Mouse (Mus musculus): ENCODE data around the gene Gdap1l1.
"Not testable (repeated sequence)": the region's sequence is repeated elsewhere in the genome, so short reads cannot be mapped to it uniquely, and the experiment has no call there.

Gdap1l1 gene

DNA sequence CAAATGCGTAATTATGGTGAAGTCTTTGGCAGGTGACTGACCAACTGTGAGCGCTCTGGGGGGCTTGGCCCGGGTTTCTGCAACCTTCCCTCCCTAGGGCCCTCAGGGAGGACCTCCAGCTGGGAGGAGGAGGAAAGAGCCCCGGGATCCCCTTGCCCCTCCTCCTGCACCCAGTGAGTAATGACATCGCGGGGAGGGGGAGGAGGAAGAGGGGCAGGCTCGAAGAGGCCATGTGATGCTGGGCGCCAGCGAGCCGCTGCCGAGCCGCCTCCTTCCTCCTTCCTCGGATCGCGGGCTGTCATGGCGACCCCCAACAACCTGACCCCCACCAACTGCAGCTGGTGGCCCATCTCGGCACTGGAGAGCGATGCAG is at the start of gene Gdap1l1:
Gene Gdap1l1, plus strand, starts transcription at position 231 of the 373 bp plus-strand sequence.
- DNase-seq (ENCODE audit: low spot score): no peak

DNA sequence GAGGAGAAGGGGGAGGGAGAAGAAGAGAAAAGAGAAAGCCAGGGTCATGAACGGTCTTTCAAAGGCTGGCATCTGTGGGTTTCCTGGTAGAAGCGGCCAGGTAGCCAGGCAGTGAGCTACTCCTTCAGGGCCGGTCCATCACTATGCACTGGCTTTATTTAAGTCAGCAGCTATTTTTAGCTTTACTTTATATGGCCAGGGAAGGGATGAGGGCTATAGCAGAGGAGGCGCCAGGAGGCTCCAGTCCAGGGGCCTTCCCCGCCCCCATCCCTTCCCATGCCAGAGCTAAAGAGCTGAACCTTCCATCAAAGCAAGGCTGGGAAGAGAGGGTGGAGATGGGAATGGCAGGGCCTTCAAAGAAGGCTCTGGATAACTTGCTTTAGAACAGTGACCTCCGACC is 45.8 kb upstream of the Gdap1l1 start:
- DNase-seq (ENCODE audit: low spot score): no peak

DNA sequence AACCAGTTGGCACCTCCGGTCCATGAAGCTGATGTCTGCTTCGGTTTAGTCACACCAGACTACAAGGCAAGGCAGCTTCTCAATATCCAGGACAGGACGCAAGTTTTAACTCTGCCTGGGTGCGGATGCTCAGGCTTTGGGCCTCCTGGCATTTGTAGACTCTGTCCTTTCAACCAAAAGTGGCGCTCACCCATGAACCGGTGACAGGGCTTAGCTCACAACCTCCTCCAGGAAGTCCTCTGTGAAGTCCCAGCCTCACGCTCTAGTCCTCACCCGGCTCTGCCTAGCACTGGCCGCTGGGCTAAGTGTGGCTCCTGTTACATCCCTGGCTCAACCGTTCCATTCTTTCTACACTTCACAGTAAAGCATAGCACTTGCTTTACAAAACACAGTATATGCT is 45.0 kb upstream of the Gdap1l1 start:
- DNase-seq (ENCODE audit: low spot score): no peak

DNA sequence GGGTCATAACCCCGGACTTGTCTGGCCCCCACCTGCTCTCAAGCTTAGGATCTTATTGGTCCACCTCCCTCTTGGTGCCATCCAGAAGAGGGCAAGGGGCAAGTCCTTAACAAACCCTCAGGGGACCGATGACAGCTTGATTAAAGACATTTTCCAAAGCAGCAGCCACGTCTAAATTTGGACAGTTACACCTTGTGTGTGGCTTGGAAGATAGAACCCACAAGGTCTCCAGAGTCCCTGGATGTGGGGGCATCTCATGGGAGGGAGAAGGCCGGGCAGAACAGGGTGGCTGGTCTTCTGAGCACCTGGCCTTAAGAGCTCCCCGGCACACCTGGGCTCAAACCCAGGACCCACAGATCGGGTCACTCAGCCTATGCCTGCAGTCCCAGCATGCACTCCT is 44.3 kb upstream of the Gdap1l1 start:
- DNase-seq (ENCODE audit: low spot score): no peak

DNA sequence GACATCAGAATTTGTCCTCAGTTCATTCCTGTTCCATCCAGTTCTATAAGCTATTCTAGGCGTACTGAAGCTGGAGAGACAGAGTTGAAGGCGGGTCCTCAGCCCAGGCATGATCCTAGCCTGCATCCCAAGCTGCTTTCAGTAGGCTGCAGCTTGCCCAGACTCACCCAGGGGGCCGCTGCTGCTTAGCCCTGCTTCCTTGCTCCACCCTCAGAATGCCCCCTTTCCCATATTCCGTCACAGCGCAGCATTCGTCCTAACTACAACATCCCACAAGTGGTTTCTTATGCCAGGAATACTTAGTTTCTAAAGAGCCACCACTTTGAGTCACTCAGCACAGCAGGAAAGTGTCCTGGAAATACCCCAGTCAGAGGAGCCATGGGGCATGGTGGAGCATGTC is 43.3 kb upstream of the Gdap1l1 start:
- no peak for DNase-seq (ENCODE audit: low spot score)

DNA sequence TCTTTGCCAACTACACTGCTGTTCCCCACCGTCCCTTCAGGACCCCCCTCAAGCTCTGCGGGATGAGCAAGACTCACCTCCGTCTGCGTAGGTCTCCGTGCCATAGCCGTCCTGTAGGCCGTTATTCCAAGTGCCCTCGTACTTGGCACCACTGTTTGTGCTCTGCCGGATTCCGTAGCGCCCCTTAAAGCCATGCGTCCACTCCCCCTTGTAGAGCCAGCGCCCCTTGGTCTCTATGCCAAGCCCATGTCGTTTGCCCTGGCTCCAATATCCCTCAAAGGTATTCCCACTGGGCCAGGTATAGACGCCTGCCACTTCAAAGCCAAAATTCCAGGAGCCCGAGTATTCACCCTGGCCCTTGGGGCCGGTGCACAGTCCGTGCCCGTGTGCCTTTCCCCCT is 41.2 kb upstream of the Gdap1l1 start:
- no peak for DNase-seq (ENCODE audit: low spot score)

DNA sequence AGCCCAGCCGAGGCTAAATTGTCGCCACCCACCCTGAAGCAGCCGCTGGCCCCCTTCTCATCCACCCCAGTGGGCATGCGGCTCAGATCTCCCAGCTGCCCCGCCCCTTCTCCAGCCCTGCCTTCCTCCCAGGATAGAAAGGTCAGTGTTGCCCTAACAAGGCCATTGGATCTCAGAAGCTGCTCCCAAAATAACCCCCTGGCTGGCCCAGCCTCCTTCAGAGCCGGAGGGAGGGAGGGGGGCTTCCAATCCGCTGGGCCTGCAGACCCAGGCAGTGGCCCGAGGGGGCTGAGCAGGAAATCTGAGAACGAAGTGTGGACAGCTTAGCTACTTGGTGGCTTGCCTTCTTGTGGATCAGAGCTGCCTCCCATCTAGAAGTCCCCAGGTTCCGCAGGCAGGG is 40.4 kb upstream of the Gdap1l1 start, which contains the start of gene Jph2:
Gene Jph2, minus strand, starts transcription at position 89 of the 400 bp plus-strand sequence.
- no peak for DNase-seq (ENCODE audit: low spot score)

DNA sequence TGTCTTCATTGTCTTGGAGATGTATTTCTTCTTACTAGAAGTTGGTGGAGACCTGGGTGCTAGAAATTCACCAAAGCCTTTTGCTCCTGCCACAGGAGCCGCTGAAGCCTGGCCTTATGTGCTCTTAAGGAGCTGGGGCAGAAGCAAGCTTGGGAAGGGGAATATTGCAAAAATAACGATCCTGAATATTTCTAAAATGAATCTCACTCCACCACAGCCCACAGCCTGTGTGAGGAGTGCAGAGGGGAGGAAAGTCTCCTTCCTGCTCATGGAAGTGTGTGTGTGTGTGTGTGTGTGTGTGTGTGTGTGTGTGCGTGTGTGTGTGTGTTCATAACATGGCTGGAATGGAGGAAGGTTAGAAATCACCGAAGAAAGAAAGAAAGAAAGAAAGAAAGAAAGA is 39.5 kb upstream of the Gdap1l1 start:
- DNase-seq (ENCODE audit: low spot score): no peak

DNA sequence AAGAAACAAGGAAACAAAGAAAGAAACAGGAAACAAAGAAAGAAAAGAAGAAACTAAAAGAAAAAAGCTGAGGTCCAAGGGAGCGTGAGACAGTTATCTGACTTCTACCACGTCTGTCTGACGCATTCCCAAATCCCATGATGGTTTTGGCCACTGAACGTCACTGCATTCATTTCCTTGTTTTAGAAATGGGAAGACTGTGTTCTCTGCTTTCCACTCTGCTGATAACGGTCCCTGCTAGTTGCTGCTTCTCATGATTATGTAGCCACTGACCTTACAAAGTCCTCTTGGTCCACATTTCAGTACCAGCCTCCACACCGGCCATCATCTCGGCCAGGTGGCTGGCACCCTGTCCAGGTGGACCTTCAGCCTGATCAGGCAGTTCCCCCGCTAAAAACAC is 39.1 kb upstream of the Gdap1l1 start:
- DNase-seq (ENCODE audit: low spot score): no peak

DNA sequence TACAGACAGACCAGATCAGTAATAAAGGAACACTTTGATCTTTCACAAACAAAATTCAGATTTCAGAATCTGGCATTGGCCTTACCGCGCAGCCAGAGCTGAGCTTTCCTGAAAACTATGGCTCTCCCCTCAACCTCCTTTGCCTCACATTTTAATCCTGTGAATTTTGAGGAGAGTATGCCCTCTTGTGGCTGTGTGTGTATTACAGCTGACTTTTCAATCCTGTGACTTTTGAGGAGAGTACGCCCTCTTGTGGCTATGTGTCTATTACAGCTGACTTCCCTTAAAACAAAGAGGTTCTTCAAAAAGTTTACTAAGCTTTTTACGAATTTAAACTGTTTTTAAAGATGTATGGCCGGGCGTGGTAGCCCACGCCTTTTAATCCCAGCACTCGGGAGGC is 37.1 kb upstream of the Gdap1l1 start:
- peak; percentile 82 for DNase-seq (ENCODE audit: low spot score)

DNA sequence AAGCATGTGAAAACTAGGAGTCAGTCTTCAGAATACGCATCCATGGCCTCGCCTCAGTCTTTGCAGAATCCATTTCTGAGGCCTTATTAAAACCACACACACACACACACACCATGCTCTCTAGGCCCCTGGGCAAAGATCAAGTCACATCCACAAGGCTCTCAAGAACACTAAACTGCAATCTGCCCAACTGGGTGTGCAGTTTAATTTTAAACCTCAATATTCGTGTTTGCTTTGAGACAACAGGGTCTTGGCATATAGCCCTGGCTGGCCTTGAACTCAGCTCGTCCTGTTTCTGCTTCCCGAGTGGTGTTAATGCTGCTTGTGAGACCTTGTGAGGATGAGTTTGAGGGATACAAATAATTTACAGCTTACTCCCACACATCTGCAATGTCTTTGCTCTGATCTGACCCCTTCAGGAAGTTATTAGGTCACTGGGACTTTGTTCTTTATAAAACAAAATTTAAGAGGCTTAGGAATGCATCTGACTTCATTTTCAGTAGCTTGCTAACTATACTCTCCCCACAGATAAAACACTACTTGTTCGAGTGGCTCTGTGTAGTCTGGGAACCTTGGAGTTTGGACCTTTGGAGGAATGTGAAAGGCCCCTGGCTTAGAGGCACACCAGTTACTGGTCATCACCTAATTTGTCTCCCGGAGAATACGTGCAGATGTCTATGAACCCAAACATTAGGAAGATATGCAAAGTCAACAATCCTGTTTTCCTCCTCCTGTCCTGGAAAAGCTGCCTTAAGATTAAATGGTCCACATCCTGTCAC is 34.0 kb upstream of the Gdap1l1 start:
- no peak for DNase-seq (ENCODE audit: low spot score)

DNA sequence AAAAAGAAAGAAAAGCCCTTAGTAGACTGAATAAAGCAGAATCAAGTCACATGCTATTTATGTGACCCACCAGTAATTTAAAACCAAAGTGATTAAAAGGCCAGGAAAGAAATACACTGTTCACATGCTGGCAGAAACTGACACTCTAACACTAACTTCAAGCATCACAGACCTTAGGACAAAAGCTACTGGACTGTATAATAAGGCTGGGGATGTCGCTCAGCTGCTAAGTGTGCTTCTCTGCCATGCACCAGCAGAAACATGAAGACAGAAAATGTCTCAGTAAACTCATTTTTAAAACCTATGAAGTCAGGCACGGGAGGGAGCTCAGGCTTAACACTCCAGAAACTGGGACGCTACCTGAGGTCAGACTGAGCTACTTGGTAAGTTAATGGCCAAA is 28.1 kb upstream of the Gdap1l1 start:
- DNase-seq (ENCODE audit: low spot score): no peak

DNA sequence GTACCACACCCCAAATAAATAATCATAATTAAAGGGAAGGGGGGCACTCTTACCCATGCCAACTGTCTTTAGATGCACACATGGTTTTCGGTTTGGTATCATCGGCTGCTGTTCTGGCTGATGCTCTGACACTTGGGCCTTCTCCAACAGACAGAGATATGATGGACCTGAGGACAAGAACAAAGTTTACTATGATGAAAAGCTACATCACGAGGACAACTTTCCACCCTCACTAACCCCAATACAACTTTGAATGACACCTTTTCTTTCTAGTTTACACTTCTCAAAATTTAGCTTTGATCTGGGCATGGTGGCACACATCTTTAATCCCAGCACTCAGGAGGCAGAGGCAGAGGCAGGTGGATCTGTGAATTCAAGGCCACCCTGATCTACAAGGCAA is 26.9 kb upstream of the Gdap1l1 start:
- not testable (repeated sequence) for DNase-seq (ENCODE audit: low spot score)

DNA sequence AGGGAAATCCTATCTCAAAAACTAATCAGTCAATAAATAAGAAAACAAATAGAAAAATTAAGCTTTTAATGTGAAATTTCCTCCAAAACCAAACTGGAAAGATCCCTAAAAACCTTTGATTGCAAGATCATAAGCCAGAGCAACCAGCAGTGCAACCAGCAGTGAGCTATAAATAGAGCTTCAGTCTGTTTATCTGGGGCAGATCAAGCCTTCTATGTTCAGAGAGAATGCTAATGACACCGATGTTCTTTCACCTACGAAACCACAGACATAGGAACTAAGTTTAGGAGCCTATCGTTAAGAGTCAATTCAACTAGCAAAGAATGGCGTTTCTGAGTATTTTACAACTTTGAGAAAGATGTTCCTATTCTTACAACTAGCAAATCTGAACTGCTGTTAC is 26.4 kb upstream of the Gdap1l1 start:
- no peak for DNase-seq (ENCODE audit: low spot score)

DNA sequence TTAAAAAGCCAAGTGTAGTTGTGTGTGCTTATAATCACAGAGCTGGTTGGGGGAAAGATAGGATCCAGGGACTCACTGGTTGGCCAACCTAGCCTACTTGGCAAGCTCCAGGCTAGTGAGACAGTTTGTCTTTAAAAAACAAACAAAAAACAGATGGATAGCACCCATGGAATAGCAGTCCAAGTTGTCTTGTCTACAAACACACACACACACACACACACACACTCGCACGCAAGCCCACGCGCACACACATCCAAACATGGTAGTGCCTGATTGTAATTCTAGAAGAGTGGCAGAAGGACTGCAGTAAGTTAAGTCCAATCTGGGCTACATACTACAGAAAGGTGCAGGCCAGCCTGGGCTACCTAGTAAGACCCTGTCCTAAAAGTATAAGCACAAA is 25.9 kb upstream of the Gdap1l1 start:
- DNase-seq (ENCODE audit: low spot score): no peak

DNA sequence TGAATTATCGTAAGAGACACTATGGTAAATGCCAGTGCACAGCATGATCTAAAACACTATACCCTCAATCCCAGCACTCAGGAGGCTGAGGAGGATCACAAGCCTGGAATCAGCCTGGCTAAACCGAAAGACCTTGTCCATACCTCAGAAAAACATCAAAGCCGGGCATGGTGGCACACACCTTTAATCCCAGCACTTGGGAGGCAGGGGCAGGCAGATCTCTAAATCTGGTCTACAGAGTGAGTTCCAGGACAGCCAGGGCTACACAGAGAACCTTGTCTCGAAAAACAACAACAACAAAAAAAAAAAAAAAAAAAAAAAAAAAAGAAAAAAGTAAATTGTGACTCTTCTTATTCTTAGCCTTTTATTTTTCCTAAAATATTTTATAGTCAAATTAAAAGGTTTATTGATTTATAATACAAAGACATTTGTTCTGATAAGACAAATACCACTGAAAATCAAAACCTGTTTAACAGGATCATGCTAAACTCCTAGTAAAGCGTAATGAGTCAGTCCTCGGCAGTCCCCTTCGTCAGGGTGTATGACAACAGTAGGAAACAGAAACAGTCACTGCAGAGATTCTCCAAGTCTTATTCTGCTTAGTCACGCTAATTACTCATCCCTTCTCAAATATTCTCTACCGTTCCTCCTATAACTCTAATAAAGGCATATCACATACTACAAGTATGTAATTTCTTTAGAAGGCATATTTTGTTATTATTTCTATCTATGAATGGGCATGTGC is 25.3 kb upstream of the Gdap1l1 start:
- DNase-seq (ENCODE audit: low spot score): no peak

DNA sequence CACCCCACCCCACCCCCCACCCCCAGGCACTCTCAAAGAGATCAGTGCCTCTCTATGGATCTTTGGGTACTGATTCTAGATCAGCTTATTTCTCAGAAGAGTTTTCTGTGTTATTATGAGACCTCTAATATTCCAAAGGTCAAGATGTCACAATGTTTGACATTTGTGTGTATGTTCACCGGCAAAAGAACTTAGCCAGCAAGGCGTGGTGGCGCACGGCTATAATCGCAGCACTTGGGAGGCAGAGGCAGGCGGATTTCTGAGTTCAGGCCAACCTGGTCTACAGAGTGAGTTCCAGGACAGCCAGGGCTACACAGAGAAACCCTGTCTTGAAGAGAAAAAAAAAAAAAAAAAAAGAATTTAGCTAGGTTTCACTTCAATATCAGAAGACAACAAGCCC is 21.2 kb upstream of the Gdap1l1 start:
- DNase-seq (ENCODE audit: low spot score): no peak

DNA sequence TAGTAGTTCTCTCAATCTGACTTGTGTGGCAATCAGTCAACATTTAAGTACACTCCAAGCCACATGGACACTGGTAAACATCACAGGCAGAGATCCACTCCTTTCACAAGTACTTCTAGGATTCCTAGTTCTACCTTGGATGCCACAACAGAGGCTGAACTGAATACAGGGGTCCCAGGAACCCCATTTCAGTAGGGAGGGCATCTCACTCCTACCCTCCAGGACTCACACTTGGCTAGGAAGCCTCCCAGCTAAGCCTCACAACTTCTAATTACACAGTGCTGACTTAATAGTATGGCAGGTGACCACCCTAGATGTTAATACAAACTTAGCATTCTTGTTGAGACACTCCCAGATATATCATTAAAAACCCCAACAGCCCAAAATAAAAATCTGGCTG is 20.4 kb upstream of the Gdap1l1 start:
- DNase-seq (ENCODE audit: low spot score): no peak

DNA sequence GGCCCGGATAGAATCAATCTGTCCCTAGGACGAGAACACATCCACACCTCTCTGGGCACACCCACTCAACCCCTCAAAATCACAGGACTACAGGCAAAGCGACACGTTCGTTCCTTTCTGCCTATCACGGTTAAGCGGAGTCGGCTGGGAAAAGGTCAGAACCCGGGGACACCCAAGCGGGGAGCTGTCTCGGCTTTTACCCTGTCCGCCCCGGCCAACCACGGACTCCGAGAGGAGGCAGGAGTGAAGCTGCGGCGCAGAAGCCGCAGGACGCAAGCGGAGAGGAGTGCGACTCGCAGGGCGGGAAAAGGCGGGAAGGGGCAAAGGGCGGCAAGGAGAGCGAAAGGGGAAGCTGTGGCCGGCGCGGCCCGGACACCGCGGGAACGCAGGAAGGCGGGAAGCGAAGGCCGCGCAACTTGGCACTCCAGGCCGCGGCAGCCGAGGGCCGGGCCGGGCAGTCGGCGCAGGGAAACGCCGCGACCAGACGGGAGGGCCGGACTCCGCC is 19.4 kb upstream of the Gdap1l1 start:
- peak; percentile 34 for DNase-seq (ENCODE audit: low spot score)

DNA sequence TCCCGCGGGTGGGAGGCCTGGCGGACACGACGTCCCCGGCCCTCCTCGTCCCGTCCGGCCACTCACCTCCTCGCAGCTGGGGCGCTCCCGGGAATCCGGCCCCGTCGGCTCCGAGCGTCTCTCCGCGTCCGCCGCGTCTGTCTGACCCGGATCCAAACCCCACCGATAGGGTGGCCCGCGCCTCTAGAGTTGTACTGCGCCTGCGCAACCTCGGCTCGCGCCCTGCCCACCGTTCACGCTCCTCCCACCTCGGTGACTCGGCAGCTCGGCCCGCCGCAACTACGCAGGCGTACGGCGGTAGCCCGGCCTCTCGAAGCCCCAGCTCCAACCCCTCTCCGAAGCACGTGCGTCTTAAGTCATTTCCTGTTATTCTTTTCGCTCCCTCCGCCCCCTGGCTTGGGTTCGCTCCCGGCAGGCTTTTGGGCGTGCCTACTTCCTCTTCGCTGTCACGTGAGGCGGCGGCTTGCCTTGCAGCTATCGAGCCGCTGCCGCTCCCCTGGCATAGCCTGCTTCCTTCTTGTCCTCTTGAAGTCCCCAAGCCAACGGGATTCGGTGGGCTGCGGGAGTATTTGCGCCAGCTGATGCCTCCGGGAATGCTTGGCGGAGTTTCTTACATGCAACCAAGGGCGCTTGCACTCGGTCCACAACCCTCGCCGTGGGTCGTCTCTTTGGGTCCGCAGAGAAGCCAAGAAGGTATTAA is 18.8 kb upstream of the Gdap1l1 start:
- DNase-seq (ENCODE audit: low spot score): peak; percentile 98

DNA sequence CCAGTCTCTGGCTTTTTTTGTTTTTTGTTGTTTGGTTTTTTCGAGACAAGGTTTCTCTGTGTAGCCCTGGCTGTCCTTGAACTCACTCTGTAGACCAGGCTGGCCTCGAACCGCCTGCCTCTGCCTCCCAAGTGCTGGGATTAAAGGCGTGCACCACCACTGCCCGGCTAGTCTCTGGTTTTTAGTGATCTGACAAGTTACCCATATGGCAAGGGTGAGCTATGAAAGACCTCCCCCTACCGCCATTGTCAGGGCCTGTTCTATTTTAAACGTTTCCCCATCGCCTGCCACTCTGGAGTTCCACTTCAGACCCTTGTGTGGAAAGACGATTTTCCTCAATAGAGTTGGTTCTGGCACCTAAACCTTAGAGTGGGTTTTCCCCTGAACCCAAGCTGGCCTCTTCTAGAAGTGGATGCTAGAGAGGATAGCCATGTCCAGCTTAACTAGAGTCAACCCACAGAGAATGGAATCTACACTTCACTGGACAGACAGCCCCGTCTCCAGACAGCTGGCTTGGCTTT is 17.9 kb upstream of the Gdap1l1 start:
- no peak for DNase-seq (ENCODE audit: low spot score)

DNA sequence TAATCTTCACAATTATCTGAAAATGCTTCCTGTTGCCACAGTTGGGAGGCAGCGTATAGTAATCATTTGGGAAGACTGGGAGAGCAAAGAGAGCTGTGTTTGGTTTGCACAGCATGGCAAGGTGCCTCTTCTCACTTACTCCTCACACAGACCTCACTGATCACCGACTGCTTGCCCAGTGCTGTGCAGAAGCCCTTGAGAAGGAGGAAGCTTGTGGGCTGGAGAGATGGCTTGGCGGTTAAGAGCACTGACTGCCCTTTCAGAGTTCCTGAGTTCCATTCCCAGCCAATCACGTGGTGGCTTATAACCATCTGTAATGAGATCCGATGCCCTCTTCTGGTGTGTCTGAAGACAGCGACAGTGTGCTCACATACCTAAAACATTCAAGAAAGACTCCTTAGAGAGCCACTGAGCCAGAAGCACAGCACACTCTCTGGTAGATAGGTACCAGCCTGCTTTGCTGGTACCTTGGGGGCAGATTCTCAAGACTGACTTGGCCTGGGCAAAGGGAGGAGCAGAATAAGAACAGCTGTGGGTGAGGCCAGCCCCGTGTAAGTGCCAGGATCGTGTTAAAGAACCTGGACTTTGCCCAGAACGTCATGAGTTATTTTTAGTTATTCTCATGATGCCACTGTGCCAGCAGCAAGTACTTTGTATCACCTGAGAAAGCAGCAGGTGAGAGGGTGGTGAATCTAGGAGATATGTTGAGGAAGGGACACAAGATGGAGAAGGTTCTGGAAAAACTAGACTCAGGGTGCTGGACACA is 15.2 kb upstream of the Gdap1l1 start:
- DNase-seq (ENCODE audit: low spot score): no peak

Data from ovary, postnatal 14 days (tissue).